Mouse (Mus musculus): ENCODE data around the gene Nck2. TPM values are rescaled to one million over a fixed set of nuclear protein-coding genes. Genes with fewer than 3 reads are reported as not detected.

Gene Nck2
- total RNA-seq, 2 experiments from 2014 or later, result 56.2 to 58.7 TPM

GRCm38 (mm10) chr1:43465957-43466624 is 21.7 kb downstream of the Nck2 start:
- intact Hi-C loops (cut with DNase I), result no loop called here
- DNase-seq, result no peak

GRCm38 (mm10) chr1:43467656-43468055 is 23.3 kb downstream of the Nck2 start:
- intact Hi-C loops (cut with DNase I), result no loop called here
- no peak for DNase-seq

GRCm38 (mm10) chr1:43468207-43468606 is 23.8 kb downstream of the Nck2 start:
- no peak for DNase-seq
- intact Hi-C loops (cut with DNase I), result no loop called here

- intact Hi-C loops (cut with DNase I), result no loop called here
- DNase-seq, result no peak
Observed at GRCm38 (mm10) chr1:43468978-43469377, 24.6 kb downstream of the Nck2 start.

DNA sequence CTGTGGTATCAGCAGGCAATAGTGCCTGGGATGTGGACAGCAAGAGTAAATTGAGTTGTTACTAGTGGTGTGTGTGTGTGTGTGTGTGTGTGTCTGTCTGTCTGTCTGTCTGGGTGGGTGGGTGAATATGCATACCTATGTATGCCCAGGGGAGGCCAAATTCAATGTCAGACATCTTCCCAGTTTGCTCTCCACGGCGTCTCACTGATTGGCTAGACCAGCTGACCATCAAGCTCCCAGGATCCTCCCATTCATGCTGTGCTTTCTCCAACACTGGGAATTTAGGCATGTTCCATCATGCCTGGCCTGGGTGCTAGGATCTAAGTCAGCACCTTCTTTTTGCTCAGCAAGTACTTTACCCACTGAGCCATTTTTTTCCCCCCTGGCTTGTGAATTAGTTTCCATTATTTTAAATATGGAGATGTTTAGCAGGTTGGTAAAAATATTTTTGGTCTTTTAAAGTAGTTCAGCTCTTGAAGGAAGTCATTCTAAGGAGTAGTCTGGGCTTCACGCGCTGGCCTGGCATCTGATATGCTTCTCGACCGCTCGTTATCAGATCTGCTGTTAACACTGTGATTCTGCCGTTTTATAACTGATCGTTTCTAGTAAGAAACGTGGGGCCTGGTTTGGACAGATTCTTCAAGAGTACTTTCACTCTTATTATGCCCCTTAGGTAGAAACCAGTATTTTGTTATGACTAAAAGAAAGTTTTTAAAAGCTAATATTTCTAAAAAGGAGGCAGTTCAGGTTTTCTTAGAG is 26.2 kb downstream of the Nck2 start:
- no peak for DNase-seq
- intact Hi-C loops (cut with DNase I), result no loop called here

GRCm38 (mm10) chr1:43471180-43472045 is 27.0 kb downstream of the Nck2 start:
- intact Hi-C loops (cut with DNase I), result no loop called here
- DNase-seq, result no peak

GRCm38 (mm10) chr1:43472046-43472649 is 27.8 kb downstream of the Nck2 start:
- intact Hi-C loops (cut with DNase I), result no loop called here
- no peak for DNase-seq

GRCm38 (mm10) chr1:43473734-43474534 is 29.6 kb downstream of the Nck2 start:
- DNase-seq, result peak; percentile 73
- intact Hi-C loops (cut with DNase I), result no loop called here

- intact Hi-C loops (cut with DNase I), result no loop called here
- DNase-seq, result peak; percentile 63
Observed at GRCm38 (mm10) chr1:43474535-43475409, 30.4 kb downstream of the Nck2 start.

- intact Hi-C loops (cut with DNase I), result no loop called here
- DNase-seq, result no peak
Observed at GRCm38 (mm10) chr1:43477954-43478353, 33.6 kb downstream of the Nck2 start.

- intact Hi-C loops (cut with DNase I), result no loop called here
- no peak for DNase-seq
Observed at GRCm38 (mm10) chr1:43485204-43485603, 40.8 kb downstream of the Nck2 start.

GRCm38 (mm10) chr1:43486500-43486899 is 42.1 kb downstream of the Nck2 start:
- intact Hi-C loops (cut with DNase I), result no loop called here
- no peak for DNase-seq

- intact Hi-C loops (cut with DNase I), result no loop called here
- no peak for DNase-seq
Observed at GRCm38 (mm10) chr1:43486956-43487722, 42.8 kb downstream of the Nck2 start.

DNA sequence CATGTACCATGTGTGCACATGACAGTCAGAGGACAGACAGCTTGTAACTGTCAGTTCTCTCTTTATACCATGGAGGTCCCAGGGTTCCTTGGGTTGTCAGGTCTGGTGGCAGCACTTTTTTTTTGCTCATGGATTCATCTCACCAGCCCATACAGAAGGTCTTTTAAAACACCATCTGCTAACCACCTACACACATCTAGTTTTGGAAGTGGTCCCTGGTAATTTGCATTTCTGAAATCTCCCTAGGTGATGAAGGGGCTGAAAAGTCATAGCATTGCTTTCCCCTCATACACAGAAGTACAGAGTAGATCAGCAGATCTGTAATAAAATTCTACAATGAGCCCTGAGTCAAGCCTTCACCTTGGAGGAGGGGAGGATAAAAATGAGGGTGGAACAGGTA is 44.9 kb downstream of the Nck2 start:
- DNase-seq, result no peak
- intact Hi-C loops (cut with DNase I), result no loop called here

DNA sequence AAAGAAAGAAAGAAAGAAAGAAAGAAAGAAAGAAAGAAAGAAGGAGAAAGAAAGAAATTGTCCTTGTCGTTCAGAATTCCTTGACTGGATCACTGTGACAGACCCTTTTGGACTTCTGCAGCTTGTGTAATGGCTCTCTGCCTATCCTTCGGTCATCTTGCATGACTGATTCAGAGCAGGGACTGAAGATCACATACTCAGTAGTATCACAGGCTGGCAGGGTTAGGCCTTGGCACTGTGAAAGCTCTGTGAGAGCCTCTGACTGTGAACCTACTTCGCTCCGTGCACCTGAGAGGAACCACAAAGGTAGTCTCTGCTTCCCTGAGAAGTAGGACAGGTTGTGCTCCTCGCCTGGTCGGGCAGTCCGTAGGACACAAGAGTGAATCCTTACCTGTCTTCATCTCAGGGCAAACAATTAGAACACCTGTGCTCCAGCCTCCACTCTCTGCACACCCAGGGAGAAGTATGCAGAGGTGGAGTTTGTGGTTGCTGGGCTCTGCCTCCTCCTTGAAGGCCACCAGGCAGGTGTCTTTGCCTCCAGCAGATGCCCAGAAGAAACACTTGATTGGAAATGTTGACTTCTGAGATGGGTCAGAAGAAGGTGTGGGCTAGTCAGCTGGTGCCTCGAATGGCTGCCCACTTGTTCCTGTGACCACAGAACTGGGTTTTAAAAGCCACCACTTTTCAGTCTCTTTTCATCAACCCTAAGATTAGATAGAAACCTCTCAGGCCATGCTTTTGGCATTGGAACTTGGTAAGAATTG is 47.3 kb downstream of the Nck2 start:
- intact Hi-C loops (cut with DNase I), result no loop called here
- no peak for DNase-seq

DNA sequence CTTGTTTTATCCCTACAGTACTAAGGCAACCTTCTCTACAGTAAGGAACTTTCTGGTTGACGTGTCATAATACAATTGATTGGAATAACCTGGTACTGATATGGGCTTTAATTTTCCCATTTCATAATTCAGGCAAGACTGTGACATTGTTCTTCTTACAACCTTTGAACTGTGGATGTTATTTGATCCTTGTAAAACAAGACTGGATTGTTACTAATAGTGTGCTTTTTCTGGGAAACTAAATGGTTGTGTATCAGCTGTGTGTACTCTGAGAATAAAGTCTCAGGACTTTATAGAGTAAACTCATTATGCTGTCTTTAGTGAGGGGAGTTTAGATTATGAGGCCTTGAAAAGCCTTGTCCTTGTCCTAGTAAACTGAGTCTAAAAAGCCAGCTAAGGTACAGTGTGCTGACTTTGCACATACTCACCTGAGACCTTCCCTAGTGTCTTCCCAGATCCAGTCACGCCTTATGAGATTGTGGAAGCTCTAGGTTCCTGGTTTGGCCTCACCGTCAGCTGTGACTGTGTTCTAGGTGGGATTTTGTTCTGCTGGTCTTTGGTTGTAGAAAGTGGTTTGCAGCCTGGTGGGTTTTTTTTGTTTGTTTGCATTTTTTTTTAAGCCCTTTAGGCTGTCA is 48.5 kb downstream of the Nck2 start:
- DNase-seq, result no peak
- intact Hi-C loops (cut with DNase I), result no loop called here

GRCm38 (mm10) chr1:43496051-43496450 is 51.7 kb downstream of the Nck2 start:
- DNase-seq, result no peak
- intact Hi-C loops (cut with DNase I), result no loop called here
